Mouse (Mus musculus) kidney, postnatal 25 days (tissue): Measurements from ENCODE around the gene Scfd2.

Experiments used
- DNase-seq, 2 experiments: peaks; one replicate each; pipeline ENCODE4 v3.0.0; 2021; ENCODE audit warnings: mixed read lengths in 2 of 2

Scfd2 gene

DNA sequence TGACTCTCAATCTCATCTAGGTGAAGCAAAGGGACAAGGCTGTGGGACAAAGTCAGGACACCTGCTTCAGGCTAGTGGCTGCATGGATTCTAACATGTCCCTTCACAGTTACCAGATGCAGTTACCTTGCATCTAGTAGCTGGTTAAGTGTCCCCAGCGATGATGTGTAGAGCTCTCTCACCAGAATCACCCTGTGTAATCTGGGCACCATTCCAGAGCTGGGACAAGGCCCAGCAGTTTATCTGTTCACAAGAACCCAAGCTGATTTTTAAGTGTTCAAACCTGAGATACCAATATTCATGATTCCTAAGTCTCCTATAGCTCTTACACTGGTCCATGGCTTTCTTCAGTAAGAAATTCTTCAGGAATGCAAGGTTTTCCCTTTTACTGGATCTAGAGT, 264.4 kb downstream of the Scfd2 start:
- DNase-seq = no peak

DNA sequence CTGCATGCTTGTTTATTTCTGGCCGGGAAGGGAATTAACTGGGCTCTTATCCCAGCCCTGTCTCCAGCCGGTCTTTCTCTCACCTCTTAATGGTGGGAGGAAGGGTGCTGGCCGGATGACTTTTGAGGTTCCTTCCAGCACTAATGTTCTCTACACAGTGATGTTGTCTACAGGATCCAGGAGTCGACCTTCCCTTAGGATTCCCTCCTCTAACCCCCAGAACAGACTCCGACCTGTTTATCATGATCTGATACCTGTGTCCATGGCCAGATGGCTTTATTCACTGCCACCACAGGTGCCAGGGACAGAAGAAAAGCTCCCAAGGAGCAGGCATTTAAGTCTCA, 265.1 kb downstream of the Scfd2 start:
- no peak for DNase-seq

DNA sequence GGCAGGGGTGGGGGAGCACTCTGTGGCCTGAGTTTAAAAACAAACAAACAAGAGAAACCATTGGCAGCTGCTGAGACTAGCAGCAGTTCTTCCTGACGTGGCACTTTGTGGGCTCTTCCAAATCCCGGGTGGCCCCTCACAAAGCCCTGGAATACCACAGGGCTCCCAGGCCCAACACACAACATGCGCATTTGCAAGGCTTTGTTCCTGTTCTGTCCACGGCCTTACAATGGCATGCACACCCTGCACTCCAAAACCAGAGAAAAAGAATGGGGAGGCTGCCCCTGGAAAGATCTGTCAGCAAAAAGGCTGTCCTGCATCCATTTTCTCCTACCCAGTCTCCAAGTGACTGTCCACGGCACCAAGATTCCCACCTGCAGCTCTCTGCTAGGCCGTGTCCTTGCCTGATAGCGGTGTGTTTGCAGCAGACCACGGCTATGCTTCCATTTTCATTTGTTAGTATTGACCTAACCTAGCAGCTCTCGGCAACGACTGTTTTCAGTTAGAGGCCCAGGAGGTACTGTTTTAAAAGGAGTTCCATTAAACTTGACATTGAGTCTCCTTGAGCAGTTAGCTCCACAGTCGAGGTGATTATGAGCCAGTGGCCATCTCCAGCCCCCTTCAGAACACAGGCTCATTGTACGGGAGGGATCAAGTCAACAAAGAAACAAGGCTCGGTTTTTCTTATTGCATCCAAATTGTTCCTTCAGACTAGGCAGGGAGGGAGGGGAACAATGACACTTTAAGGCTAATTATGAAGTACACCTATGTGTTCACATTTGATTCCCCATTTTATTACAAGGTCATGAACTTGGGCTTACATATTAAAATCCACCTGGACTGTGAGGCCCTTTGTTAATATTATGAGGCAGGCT, 265.7 kb downstream of the Scfd2 start:
- DNase-seq = no peak

DNA sequence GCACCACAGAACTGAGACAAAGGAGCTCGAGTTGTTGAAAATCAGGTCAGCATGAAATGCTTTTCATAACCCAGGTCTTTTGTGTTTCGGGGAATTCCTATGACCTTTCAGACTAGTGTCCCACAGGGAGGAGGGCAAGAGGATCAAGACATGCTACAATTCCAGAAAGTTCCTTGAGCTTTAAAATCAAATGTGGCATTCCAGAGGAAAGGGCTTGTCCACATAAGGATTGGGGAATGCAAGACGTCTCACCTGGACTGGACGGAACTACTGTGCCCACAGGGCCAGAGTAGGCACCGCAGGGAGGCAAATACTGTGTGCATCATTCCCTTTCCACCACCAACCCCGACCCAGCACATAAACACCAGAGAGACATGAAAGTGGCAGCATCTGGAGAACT, 266.4 kb downstream of the Scfd2 start:
- no peak for DNase-seq

DNA sequence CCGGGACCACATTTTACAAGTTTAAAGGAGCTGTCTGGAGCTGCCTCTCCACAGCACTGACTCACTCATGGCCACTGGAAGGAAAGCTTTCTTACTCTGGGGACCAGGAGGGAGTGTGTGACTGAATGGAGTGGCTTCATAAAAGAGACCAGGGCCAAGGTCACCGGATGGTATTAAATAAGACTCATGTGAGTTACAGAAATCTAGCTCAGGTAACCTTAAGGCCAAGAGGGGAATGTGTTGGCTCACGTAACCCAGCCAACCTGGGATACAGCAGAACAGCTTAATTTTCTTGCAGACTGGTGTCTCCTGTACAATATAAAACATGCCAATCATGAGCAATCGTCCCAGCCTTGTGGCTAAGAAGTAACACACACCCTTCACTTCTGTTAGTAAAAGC, 267.0 kb downstream of the Scfd2 start:
- no peak for DNase-seq

DNA sequence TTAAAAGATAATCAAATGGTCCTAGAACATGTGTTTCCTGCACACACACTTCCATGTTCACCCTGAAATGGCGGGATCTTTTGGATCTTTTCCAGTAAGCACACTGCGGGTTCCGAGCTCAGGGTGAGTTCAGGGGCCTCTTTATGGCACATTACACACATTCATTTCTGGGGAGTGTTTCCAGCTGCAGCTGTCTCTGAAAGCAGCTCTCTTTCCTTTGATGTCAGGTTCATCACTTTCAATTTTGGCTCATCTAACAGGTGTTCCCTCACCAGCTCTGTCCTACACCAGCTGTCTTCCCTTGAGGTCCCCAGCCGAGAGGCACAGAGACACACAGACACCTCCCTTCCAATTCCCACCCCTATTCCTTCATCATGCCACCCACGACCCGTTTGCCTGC, 270.5 kb downstream of the Scfd2 start:
- DNase-seq = no peak

DNA sequence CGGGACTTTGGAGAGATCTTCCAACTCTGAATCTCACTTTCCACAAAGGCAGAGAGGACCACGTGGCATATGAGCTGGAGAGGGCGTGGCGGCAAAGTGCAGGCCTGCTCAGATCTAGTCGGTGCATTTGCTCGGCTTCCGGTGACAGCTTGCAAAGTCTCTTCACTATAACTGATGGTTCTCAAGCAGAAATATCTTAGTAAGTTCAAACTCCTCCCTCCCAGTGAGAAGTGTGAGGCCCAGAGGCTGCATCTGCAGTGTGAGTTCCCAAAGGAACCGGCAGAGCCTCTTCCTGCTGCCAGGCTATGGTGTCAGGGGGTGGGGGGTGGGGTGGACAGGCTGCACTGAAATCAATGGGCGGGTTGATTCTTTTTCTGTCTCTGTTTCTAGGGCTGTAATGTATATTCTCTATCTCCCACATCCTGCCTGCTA, 271.2 kb downstream of the Scfd2 start:
- no peak for DNase-seq

DNA sequence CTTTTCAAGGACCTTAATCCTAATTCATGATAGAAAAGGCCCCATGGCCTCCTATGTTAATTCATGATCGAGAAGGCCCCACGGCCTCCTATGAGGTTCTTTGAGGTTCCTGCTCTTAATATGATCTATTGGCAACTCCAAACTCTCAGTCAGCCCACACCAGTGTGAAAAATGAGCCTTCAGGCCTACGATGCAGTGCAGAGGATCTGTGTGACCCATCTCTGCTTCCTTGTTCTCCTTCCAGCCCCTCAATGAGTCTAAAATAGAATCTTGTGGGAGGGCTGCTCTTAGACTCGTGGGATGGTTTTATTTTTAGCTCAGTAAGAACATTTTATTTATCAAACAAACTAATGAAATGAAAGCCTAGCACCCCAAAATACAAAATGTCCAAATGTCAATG, 274.9 kb downstream of the Scfd2 start:
- DNase-seq = peak in 1 of 2 experiments; percentile 51

DNA sequence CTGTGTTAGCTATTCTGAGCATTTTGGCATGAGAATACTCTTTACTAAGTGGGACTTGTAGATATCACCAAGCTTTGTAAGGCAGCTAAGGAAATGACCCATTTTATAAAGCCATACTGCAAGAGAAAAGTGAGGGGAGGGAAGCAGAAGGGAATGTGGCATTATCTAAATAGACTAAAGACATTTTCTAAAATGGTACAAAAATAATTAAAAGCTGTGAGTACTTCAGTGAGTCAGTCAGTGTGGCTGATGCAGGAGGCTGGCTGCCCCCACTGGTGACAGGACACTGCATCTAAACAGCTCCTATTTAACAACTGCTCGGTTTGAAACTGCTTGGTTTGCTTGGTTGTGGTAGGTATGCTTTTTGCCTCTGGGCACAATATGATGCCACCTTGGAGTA, 276.6 kb downstream of the Scfd2 start:
- no peak for DNase-seq

DNA sequence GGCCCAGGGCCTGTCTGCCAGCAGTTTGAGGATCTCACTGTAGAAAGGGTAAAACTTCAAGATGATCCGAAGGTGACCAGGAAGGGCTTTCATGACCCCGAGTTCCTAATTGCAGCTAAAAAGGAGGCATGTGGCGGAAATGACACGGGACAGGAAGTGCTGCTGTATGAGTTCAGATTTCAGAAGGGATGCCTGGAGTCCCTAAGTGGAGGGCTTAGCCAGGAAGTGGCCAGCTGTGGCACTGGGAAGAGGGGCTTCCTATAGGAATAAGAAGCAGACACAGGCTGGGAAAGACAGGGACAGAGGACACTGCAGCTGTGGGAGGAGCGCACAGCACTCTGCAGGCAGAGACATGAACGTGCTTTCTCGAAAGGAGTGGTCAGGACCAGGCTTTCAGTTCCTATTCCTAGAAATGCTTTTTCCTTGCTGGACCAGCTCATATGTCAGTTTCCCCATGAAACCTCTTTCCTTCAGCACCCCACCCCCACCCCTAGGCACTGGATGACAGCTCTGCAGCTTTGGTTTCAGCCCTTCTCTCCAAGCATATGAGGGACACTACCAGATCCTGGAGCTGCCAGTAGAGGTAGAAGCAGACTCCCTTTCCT, 277.7 kb downstream of the Scfd2 start:
- no peak for DNase-seq

DNA sequence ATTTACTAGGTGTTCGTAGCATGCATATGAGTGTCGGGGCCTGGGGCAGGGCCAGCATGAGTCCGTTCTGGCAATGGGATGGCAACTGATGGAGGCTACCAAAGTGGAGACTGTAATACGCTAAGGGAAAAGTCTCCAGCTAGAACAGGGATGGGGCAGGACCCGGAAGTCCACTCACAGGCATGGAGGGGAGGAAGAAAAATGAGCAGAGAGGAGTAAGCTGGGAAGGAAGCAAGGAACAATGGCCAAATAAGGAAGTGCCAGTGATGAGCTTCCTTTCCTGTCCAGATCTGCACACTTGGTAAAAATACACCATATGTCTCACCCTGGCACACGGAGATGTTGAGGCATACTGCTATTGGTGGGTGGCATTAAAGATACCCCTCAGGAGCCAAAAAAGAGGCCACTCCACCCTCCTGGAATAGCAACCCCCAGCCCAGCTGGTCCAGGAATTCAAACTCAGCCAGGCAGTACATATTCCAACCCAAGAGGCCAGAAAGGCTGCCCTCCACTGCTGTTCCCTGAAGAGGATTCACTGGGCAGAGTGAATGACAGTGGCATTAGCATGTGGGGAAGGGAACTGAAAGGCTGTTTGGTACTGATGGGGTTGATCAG, 278.8 kb downstream of the Scfd2 start:
- no peak for DNase-seq

DNA sequence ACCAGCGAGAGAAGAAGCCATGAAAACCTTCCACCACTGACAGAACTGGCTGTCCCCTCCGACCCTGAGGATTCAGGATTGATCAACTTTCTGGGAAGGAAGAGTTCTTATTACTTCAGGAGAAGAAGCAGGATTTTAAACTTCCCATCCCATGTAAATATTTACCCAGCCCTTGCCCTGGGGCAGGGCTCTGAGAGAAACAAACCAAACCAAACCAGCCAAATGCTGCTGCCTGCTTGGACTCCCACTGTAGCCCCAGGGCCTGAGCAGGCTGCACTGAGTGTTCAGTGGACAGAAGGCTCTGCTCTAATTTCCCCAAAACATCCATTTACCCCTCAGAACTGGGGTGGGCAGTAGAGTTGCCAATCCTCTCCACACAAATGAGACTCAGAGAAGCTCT, 280.6 kb downstream of the Scfd2 start:
- peak; percentile 15 to 54 for DNase-seq

DNA sequence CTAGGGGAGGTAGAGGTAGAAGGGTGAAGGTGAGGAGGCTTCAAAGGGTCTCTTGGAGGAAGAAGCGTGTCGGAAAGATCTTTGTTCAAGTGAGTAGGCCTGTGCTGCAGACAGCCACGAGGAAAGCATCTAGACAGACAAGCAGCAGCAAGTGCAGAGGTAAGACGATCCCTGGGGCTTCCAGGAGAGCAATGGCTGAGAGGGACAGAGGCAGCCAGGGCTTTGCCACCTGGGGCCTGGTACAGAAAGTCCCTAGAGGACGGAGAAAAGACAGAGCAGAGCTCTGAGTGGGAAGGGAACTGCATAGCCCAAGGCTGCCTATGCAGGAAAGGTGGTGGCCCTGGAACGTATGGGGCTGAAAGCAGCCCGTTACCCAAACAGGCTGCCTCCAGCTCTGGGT, 281.3 kb downstream of the Scfd2 start:
- DNase-seq = no peak

DNA sequence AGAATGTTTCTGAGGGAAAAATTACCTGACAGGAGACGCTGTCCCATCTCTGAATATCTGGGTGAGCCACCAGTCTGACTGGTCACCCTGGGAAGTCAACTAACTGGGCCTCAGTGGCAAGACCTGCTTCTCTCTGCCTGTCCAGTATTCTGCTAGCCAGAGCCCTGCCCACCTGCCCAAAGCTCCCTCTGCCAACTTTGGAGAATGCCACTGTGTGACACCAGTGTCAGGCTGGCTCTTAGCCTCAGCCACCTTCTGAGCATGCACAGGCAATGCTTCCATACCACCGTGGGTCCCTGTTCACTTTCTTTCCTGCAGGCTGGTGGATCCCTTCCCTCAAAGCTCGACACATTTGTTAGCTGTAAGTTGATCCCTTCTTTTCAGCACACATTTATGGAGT, 281.8 kb downstream of the Scfd2 start:
- DNase-seq = no peak

DNA sequence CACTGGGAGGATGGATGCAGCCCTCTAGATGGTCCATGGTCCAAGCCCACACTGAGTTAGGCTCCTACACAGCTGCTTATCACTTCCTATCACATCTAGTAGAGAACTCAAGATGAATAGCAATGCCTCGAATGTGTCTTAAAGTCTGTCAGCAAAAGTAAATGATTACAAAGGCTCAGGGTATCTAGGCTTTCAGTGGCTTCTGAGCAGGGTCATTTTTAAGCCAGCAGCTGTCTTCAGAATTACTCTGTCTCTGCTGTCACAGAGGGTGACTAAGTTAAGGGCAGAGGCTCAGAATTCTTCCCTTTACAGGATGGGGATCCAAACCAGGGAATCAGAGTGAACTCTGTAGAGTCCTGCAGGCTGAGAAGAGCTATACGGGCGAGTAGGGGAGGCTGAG, 284.6 kb downstream of the Scfd2 start:
- no peak for DNase-seq

DNA sequence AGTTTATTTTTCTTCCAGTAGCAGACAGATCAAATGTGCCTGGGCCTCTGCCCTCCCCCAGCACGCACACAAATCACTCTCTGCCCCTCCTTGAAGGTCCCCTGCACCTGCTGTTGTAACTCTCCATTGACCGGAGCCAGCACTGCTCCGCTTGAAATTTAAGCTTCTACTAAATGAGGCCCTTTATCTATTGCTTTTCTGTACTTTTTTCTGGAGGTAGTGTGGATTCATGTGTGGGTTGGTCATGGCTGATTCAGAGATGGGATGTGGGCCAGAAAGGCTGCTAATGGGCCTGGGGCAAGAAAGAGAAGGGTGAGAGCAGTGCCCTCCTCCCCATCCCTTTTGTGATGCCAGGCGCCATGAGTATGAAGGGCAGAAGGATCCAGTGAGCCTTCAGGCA, 285.1 kb downstream of the Scfd2 start:
- no peak for DNase-seq

DNA sequence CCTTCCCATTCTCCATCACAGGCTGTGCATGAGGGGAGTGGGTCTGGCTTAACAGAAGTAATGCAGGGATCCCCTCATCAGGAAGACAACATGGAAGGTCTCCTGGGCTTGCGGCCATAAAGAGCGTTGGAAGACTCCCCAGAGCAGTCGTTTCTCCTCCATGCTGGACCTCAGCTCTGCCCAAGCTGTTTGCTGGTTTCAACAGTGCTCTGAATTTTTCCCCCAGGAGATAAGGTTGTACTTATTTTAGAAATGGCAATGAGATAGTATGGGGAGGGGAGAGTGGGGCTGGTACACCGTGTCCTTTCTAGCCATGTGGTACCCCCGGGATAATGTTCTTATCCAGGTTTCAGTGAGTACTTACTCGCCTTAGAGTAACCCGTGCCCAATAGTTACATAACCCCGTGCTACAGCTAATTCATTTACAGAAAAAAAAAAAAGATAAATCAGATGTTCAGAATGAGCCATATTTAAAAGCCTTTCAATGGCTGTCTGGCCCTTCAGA, 285.9 kb downstream of the Scfd2 start:
- DNase-seq = no peak

DNA sequence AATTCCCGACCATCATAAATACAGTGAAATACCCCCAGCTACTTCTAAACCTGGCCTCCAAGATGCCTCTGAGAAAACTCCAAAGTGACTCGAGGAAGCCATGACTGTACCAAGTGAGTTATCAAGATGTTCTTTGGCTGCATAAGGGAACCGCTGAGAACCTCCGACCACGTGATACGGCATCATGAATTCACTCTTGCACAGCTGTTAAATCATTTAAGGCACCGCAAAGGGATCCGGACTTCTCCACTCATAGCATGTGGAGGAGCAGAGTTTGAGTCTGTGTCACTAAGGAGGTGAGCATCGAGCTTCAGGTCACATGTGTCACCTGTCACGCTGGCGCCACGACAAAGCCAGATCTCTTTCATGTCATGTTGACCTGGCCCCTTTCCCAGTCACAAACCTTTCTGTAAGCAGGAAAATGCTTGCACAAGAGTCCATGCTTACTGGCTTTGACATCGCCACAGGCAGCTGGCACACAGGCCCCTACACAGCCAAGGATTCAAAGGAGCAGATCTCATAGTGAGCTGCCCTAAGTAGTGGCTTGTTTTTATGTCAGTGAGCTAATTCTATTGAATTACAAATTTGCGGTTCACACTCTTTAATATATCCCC, 287.0 kb downstream of the Scfd2 start:
- DNase-seq = no peak

DNA sequence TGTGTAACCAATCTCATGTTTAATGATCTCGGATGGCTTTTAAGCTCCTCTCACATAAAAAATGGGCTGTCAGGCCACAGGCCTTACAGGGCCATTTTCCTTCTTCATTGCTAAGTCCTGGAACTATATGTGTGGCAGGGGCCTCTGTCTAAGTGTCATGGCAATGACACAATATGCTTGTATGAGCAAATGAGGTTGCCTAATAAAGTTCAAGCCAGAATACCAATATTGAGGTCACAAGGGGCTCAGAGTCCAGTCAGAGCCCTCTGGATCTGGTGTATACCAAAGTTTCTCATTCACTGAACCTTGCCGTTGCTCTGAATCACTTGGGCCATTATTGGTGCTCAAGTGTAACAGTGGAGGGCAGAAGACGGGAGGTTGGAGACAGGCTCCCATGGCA, 288.9 kb downstream of the Scfd2 start:
- no peak for DNase-seq

DNA sequence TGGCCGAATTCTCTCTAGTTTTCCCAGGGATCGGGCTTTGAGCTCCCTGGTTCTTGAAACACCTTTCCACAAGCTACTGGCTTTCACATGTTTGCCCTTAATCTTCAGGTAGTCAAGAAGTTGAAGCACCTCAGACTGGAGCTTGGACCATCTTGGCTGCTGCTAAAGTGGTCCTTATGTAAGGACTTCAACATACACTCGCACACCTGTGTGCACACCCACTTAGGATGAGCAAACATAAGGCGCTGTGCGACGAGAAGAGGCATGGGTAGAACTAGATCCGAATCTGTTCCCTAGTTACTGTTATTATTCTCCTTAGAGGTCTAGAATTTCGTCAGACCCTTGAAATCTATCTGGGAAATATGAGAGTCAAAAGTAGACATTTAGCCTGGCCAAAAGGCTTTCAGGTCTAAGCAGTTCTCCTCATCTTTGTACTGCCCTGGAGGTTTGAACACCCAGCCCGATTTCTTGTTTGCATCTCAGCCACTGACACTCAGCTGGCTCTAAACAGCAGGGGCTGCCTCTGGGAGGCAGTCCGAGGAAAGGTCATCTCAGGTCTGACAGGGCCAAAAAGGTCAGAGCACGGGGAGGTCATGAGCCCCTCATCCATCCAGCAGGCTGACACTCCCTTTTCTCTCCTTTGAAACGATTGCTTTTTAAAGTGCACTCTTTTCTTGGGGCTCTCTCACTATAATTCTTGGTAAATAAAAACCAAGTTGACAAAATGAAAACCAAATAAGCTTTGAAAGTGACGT, 290.5 kb downstream of the Scfd2 start:
- no peak for DNase-seq

DNA sequence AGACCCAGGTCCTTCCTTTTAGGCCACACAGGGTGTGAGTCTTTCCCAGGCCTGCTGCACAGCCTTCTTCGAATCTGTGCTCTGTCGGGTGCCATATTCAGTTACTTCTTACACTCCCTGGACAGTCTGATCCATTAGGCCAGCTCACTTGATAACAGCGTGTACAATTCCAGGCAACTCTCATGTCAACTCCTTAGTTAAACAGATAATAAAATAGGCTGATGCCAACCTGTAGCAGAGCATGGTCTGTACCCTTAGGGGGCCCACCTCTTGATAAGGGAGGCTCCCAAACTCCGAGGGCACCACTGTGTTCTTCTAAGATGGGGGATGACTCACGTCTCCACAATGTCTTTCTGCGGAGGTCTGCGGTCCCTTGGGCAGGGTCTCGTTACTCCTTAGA, 291.3 kb downstream of the Scfd2 start:
- DNase-seq = no peak

DNA sequence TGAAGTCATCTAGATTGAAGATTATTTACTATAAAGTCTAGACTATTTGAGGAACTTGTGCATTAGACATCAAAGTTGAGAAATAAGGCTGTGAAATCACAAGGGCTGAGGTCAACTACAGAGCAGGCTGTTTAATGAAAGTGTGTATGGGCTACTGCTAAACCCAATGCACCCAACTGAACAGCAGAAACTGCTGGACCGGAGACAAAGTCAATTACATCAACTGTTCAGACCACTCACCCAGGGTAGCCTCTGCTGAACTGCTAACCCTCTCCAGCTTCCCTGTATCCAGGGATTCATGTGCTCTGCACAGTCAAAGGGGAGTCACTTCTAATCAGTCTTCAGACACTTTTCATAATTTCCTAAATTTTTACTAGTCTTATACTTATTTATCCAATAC, 292.2 kb downstream of the Scfd2 start:
- no peak for DNase-seq

DNA sequence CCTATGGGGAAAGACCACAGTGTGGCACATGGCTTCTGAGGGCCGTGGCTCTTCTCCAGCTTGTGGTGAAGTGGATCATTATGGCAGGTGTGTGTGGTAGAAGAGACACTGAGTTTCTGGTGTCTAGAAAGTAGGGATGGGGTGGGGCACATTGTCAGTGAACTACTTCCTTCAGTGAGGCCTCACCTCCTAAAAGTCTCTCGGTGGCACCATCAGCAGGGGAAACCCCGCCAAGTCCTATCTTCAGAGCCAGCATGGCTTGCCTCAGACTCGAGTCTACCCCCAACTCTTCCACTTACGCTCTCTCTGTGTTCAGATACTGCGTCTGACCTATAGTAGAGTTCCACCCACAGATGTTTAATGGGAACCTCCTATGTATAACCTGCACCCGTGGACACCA, 297.8 kb downstream of the Scfd2 start:
- no peak for DNase-seq
